Mouse (Mus musculus) midbrain, embryonic 14.5 days (tissue): Measurements from ENCODE around the gene Atxn1. TPM values are rescaled to one million over a fixed set of nuclear protein-coding genes. Genes with fewer than 3 reads are reported as not detected.
A peak's percentile ranks its signal among the peaks of the same experiment; 100 is the strongest.

Experiments used
- ATAC-seq: fragments of 200-750 bp; cut with Nextera tagmentation; 2 replicates; pipeline ENCODE4 v1.8.0; 2017; ENCODE audit warnings: moderate number of reproducible peaks, moderate library complexity; ENCODE audit not compliant: low FRiP score, low TSS enrichment
- DNase-seq: peaks from one replicate; pipeline ENCODE4 v3.0.0-alpha.2; 2015
- H3K27ac ChIP-seq: fragments of 300-500 bp; sonication (generic); replicated peaks from 2 replicates; pipeline ENCODE4 v1.5.1; 2014; ENCODE audit warnings: mild to moderate bottlenecking, low read depth, low read length, moderate library complexity
- H3K27me3 ChIP-seq: fragments of 300-500 bp; sonication (generic); 2 replicates; pipeline ENCODE4 v1.6.1; 2014; ENCODE audit warnings: low read length, control low read depth, mixed read lengths; ENCODE audit not compliant: control insufficient read depth, insufficient read depth
- H3K36me3 ChIP-seq: fragments of 300-500 bp; sonication (generic); 2 replicates; pipeline ENCODE4 v1.6.1; 2014; ENCODE audit warnings: low read length, control low read depth; ENCODE audit not compliant: control insufficient read depth, insufficient read depth
- H3K4me1 ChIP-seq: fragments of 300-500 bp; sonication (generic); 2 replicates; pipeline ENCODE4 v1.6.1; 2014; ENCODE audit warnings: mild to moderate bottlenecking, antibody characterized with exemption, low read length, control low read depth; ENCODE audit not compliant: control insufficient read depth, insufficient read depth
- H3K4me2 ChIP-seq: fragments of 300-500 bp; sonication (generic); 2 replicates; pipeline ENCODE4 v1.6.1; 2014; ENCODE audit warnings: mild to moderate bottlenecking, low read length, moderate library complexity
- H3K4me3 ChIP-seq: fragments of 300-500 bp; sonication (generic); replicated peaks from 2 replicates; pipeline ENCODE4 v1.5.1; 2014; ENCODE audit warnings: low read depth, low read length
- H3K9ac ChIP-seq: fragments of 300-500 bp; sonication (generic); replicated peaks from 2 replicates; pipeline ENCODE4 v1.6.1; 2014; ENCODE audit warnings: mild to moderate bottlenecking, low read length, moderate library complexity
- H3K9me3 ChIP-seq: fragments of 300-500 bp; sonication (generic); 2 replicates; pipeline ENCODE4 v1.6.1; 2016; ENCODE audit warnings: low read length, control low read depth, mixed read lengths; ENCODE audit not compliant: control insufficient read depth
- WGBS: fragments of 180-500 bp; shearing (Covaris S2); extraction: QIAGEN DNeasy Blood & Tissue Kit; methylation state at CpG from one replicate; pipeline ENCODE4 v1.1.7; 2014; 5-methylcytosine and 5-hydroxymethylcytosine counted together
- polyA plus RNA-seq: library from polyadenylated mRNA; unstranded; fragments of >200 nt; fragmentation: Nextera tagmentation; extraction: Ambion mirVana; gene quantifications from 2 replicates; pipeline ENCODE4 v1.2.1, GENCODE M21; 2014

The Atxn1 gene
- polyA plus RNA-seq, 1 experiment from 2014 or later = 7.3 TPM

DNA sequence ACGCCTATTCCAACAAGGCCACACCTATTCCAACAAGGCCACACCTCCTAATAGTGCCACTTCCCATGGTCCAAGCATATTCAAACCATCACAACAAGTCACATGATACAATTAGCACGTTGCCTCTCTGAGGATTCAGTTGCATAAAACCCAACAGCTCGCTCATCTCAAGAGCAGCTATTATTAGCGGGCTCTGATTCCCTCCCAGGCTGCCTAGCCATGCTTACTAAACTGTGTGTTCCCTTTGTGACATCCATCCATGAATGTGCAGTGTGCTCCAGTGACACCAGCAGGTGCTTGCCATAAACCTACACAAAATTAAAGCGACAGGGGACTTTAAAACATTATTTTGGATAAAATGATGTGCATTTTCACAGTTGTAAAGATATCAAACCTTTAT is 25.7 kb upstream of the Atxn1 start:
- Histone ChIP-seq H3K4me3 (no peak overlapping the region), H3K4me1 (no peaks in the 10 kb centered on the region), H3K9ac (no peak overlapping the region), H3K4me2 (no peak overlapping the region), H3K9me3 (no peaks in the 10 kb centered on the region), H3K27ac (no peak overlapping the region), H3K36me3 (no peaks in the 10 kb centered on the region), H3K27me3 (no peaks in the 10 kb centered on the region)
- DNase-seq (no peak), ATAC-seq (no peak)
- WGBS = 76% methylated on average over 5 of the region's 5 CpGs

DNA sequence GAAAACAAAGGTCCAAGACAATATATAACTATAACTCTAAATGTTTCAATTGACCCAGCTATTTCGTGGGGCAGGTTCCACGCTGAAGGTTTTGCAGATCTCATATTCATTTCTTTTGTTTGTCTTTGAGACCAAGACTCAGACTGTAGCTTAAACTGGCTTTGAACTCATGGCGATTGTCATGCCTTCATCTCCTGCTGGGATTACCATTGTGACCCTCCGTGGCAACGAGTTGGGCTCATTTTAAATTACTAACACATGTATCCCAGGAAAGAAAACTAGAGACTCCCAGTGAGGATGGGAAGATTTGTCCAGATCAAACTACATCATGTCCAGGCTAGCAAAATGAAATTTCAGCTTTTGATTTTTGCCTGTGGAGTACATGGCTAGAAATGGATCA is 14.4 kb upstream of the Atxn1 start:
- DNase-seq (no peak), ATAC-seq (no peak)
- WGBS = 25% methylated on average over 5 of the region's 5 CpGs
- Histone ChIP-seq H3K27me3 (no peaks in the 10 kb centered on the region), H3K4me2 (no peak overlapping the region), H3K36me3 (no peaks in the 10 kb centered on the region), H3K27ac (no peak overlapping the region), H3K4me1 (no peaks in the 10 kb centered on the region), H3K9ac (no peak overlapping the region), H3K4me3 (no peak overlapping the region), H3K9me3 (no peaks in the 10 kb centered on the region)

DNA sequence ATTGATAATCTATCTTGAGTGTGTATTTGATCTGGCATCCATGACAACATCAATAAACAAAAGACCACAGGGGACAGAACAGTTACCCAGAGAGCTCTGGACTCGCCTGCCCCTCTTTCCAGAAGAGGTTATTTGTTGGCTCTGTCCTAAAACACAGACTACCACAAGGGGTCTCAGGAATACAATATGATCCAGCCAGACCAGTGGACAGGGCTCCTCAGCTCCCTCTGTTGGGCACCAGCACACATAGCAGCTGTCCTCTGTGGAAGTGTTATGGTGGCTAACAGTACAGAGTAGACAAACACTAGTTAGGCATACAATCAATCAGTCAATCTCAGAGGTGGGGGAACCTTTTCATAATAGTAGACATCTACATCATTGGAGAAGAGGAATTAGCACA is 12.1 kb upstream of the Atxn1 start:
- Histone ChIP-seq H3K9ac (no peak overlapping the region), H3K4me1 (no peaks in the 10 kb centered on the region), H3K4me3 (no peak overlapping the region), H3K4me2 (no peak overlapping the region), H3K9me3 (no peaks in the 10 kb centered on the region), H3K27me3 (no peaks in the 10 kb centered on the region), H3K27ac (no peak overlapping the region), H3K36me3 (no peaks in the 10 kb centered on the region)
- DNase-seq (peak; percentile 79), ATAC-seq (no peak)
- 31% methylated on average over 1 of the region's 1 CpGs for WGBS

DNA sequence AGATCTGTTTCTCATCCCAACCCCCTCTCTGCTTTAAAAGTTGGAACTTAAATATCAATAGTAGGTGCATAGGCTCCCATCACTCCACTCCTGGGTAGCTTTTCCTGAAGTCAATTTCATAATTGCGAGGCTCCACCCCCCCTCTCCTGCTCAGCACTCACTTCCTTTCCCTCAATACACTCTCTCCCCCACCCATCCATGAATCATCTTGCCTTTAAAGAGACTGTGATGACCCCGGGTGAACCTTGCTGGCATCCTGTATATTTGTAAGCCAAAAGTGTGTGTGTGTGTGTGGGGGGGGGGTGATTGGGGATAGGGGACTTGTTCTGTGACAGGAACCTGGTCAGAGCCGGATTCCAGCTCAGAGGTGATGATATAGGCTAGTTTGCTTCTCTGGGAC is 9.8 kb upstream of the Atxn1 start:
- no peak overlapping the region for H3K9ac ChIP-seq
- H3K4me3 ChIP-seq = no peak overlapping the region
- H3K36me3 ChIP-seq = no peaks in the 10 kb centered on the region
- 79% methylated on average over 3 of the region's 3 CpGs for WGBS
- H3K27me3 ChIP-seq = no peaks in the 10 kb centered on the region
- no peak overlapping the region for H3K4me2 ChIP-seq
- no peaks in the 10 kb centered on the region for H3K9me3 ChIP-seq
- no peak for ATAC-seq
- no peak overlapping the region for H3K27ac ChIP-seq
- no peaks in the 10 kb centered on the region for H3K4me1 ChIP-seq
- DNase-seq = no peak

DNA sequence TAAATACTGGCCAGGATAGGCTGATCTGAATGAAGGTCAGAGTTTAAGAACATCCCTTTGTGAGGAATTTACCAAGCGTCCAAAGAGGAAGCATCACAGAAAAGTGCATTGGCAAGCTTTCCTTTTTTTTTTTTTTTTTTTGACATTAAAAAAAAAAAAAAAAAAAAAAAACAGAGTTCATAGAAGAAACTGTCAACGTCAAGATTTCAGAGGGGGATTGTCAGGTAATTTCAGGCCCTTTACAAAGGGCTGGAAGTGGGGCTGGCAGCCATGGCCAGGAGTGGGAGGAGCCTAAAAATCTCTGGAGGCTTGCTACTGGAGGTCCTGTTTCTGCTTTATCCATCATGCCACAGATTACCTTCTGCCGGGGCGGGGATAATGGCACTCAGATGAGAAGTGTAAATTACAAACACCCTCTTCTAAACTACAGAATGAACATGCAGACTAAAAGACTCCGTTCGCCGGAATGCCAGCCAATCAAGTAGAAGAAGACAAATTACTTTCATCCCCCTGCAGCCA is 9.2 kb upstream of the Atxn1 start:
- DNase-seq (no peak), ATAC-seq (no peak)
- Histone ChIP-seq H3K36me3 (no peaks in the 10 kb centered on the region), H3K9ac (no peak overlapping the region), H3K4me2 (no peak overlapping the region), H3K4me3 (no peak overlapping the region), H3K4me1 (no peaks in the 10 kb centered on the region), H3K27me3 (no peaks in the 10 kb centered on the region), H3K27ac (no peak overlapping the region), H3K9me3 (no peaks in the 10 kb centered on the region)
- WGBS = 60% methylated on average over 7 of the region's 7 CpGs

DNA sequence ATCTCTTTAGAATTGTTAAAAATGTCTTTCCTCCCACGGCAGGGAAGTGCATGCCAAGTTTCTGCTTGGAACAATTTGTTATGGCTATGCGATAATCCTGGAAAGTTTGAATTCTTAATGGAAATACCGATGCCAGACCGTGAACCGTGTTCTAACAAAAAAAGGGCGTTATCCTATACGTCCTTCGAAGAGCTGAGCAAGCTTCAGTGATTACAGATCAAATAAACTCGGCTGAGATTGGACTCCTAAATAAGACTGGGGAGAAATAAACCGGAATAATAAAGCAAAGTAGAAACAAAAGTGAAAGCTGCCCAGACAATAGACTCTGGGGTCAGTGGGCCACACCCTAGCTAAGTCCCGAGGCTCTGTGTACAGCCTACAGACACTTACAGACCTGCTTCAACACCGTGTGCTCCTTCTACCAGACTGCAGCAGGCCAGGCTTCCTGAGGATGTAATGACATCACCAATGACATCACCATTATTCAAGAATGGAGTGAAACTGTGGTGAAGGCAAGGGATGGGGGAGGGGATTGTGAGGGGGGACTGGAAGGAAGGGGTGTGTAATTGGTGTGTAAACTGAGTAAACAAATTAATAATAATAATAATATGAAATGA is 6.2 kb upstream of the Atxn1 start:
- no peak overlapping the region for H3K9ac ChIP-seq
- no peak for DNase-seq
- ATAC-seq = no peak
- WGBS = 54% methylated on average over 12 of the region's 12 CpGs
- H3K27ac ChIP-seq = no peak overlapping the region
- H3K4me3 ChIP-seq = no peak overlapping the region
- no peak overlapping the region for H3K4me2 ChIP-seq
- H3K9me3 ChIP-seq = no peaks in the 10 kb centered on the region
- H3K36me3 ChIP-seq = no peaks in the 10 kb centered on the region
- peaks cover 7% of the 10 kb centered on the region; the same call in 1 of the 2 replicates for H3K4me1 ChIP-seq
- no peaks in the 10 kb centered on the region for H3K27me3 ChIP-seq

DNA sequence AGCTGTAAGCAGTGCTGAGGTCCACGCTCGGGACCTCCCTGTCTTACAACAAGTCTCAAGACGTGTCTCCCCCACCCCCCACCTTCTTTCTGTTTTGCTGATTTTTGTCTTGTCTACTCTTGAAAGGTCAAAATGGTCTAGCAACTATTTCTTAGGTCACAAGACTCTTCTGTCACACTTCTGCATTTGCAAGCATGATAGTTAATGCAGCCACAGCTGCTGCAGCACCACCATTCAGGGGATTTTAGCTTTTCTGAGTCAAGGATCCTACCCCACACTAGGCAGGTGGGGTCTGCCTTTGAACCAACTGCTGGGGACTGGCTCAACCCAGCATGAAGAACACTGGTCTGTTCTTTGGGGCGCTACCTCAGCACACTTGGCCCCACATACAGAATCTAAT is 3.4 kb upstream of the Atxn1 start:
- no peaks in the 10 kb centered on the region for H3K36me3 ChIP-seq
- H3K27me3 ChIP-seq = no peaks in the 10 kb centered on the region
- H3K9me3 ChIP-seq = no peaks in the 10 kb centered on the region
- no peak overlapping the region for H3K27ac ChIP-seq
- 55% methylated on average over 4 of the region's 4 CpGs for WGBS
- no peak overlapping the region for H3K4me3 ChIP-seq
- DNase-seq (no peak), ATAC-seq (no peak)
- H3K4me1 ChIP-seq = peaks cover 14% of the 10 kb centered on the region
- H3K4me2 ChIP-seq = no peak overlapping the region
- H3K9ac ChIP-seq = no peak overlapping the region

DNA sequence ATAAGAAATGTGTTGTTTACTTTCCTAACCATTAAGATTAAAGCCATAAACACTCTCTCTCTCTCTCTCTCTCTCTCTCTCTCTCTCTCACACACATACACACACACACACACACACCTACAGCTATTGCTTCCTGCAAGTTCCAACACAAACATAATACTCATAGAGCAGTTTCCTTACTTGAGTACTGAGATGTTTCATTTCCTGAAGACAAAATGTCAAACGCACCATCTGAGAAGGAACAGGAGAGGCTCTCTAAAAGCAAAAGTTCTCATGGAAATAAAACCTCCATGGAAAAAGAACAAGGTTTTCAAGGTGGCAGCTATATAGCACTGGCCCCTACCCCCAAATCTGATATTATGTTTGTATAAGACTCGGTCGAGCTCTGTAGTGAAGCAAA is 2.6 kb upstream of the Atxn1 start:
- H3K4me1 ChIP-seq = peaks cover 19% of the 10 kb centered on the region
- H3K9ac ChIP-seq = no peak overlapping the region
- ATAC-seq (no peak), DNase-seq (no peak)
- H3K4me3 ChIP-seq = no peak overlapping the region
- 77% methylated on average over 3 of the region's 3 CpGs for WGBS
- no peaks in the 10 kb centered on the region for H3K36me3 ChIP-seq
- H3K9me3 ChIP-seq = no peaks in the 10 kb centered on the region
- no peak overlapping the region for H3K4me2 ChIP-seq
- no peaks in the 10 kb centered on the region for H3K27me3 ChIP-seq
- H3K27ac ChIP-seq = no peak overlapping the region

DNA sequence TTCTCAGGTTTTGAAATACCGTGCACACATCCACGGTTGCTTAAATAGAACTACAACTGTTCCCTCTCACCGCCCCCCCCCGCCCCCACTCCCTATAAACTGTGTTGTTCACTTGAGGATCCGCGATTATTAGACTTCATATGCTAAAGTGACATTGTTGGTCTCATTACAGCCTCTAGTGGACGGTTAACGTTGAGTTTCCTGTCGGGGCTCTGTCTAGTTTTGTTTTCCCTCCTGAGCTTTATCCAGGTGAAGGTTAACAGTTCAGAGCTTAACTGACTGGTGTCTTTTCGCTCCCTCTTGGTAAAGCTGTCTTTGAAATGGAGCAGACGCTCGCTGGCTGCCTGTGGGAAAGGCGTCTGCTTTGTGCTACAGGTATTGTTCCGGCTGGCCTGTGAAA is 1.8 kb upstream of the Atxn1 start:
- no peak overlapping the region for H3K27ac ChIP-seq
- H3K27me3 ChIP-seq = no peaks in the 10 kb centered on the region
- 2% methylated on average over 14 of the region's 14 CpGs for WGBS
- no peak for ATAC-seq
- no peak overlapping the region for H3K9ac ChIP-seq
- H3K9me3 ChIP-seq = no peaks in the 10 kb centered on the region
- peak; percentile 78 for DNase-seq
- peak overlapping the region; percentile 85 for H3K4me2 ChIP-seq
- no peaks in the 10 kb centered on the region for H3K36me3 ChIP-seq
- peaks cover 27% of the 10 kb centered on the region for H3K4me1 ChIP-seq
- peak overlapping the region; percentile 94; the same call in 1 of the 2 replicates for H3K4me3 ChIP-seq
